25 mouse cellular contexts compared by ENCODE assay signal in genomic region chr4:41158251-41158650, GRCm38 (mm10). TPM values are rescaled to one million over a fixed set of nuclear protein-coding genes. Genes with fewer than 3 reads are reported as not detected.
DNase-seq lines count a peak whose midpoint lies in the region; ATAC-seq and TF ChIP-seq lines count a peak whose summit lies in the region.
"Had no signal": no experiment of that assay in that cellular context is flagged by ENCODE, and none has a peak within 500 bp of the region (broad histone marks: within the 10 kb centered on the region; RNA-seq: fewer than 3 reads in every experiment).

No protein-coding gene starts in this region.

- no peak overlapping the region for H3K9ac ChIP-seq in kidney, postnatal 0 days (ENCODE audit: low read depth, low read length)
- no peak overlapping the region for H3K9ac ChIP-seq in kidney, embryonic 16.5 days (replicated peaks; ENCODE audit: low read length)
- H3K9ac ChIP-seq in liver, embryonic 15.5 days = no peak overlapping the region
- no peak overlapping the region for H3K9ac ChIP-seq in liver, postnatal 0 days (replicated peaks)
- H3K9ac ChIP-seq: embryonic facial prominence, embryonic 12.5 days; embryonic facial prominence, embryonic 15.5 days; forebrain, embryonic 15.5 days; hindbrain, embryonic 12.5 days; hindbrain, embryonic 15.5 days had no signal

- no peak overlapping the region for H3K27ac ChIP-seq in kidney, postnatal 0 days
- no peak overlapping the region for H3K27ac ChIP-seq in kidney, embryonic 16.5 days (ENCODE audit: low read length)
- H3K27ac ChIP-seq in liver, embryonic 15.5 days (replicated peaks) = 0 out of 2 replicates have a peak overlapping the region, but pooled peaks have one; percentile 1
- H3K27ac ChIP-seq in liver, postnatal 0 days (ENCODE audit: low read depth) = no peak overlapping the region
- H3K27ac ChIP-seq in layer of hippocampus, adult 2 months = no peak overlapping the region
- H3K27ac ChIP-seq: embryonic facial prominence, embryonic 12.5 days; embryonic facial prominence, embryonic 15.5 days; forebrain, embryonic 15.5 days; hindbrain, embryonic 12.5 days; hindbrain, embryonic 15.5 days had no signal

- WGBS in kidney, postnatal 0 days = 82% methylated on average over 1 of the region's 1 CpGs
- WGBS in kidney, embryonic 16.5 days = 91% methylated on average over 1 of the region's 1 CpGs
- 95% methylated on average over 1 of the region's 1 CpGs for WGBS in liver, embryonic 15.5 days (ENCODE audit: insufficient replicate concordance)
- WGBS in liver, postnatal 0 days (ENCODE audit: insufficient replicate concordance) = 94% methylated on average over 1 of the region's 1 CpGs

- H3K9me3 ChIP-seq in kidney, postnatal 0 days (replicated peaks; ENCODE audit: low read length) = no peaks in the 10 kb centered on the region
- H3K9me3 ChIP-seq in kidney, embryonic 16.5 days (ENCODE audit: low read length) = no peaks in the 10 kb centered on the region
- H3K9me3 ChIP-seq in liver, embryonic 15.5 days (replicated peaks) = no peaks in the 10 kb centered on the region
- H3K9me3 ChIP-seq in liver, postnatal 0 days (ENCODE audit: low read length) = no peaks in the 10 kb centered on the region
- H3K9me3 ChIP-seq: embryonic facial prominence, embryonic 12.5 days; embryonic facial prominence, embryonic 15.5 days; forebrain, embryonic 15.5 days; G1E; heart, embryonic 12.5 days; hindbrain, embryonic 12.5 days; hindbrain, embryonic 15.5 days had no signal

- no peak overlapping the region for H3K4me3 ChIP-seq in kidney, postnatal 0 days (replicated peaks; ENCODE audit: low read depth, low read length)
- no peak overlapping the region for H3K4me3 ChIP-seq in kidney, embryonic 16.5 days (ENCODE audit: low read length)
- H3K4me3 ChIP-seq in liver, embryonic 15.5 days (replicated peaks) = no peak overlapping the region
- H3K4me3 ChIP-seq in liver, postnatal 0 days (ENCODE audit: low read depth, low read length) = no peak overlapping the region
- H3K4me3 ChIP-seq in layer of hippocampus, adult 2 months = no peak overlapping the region
- H3K4me3 ChIP-seq: embryonic facial prominence, embryonic 12.5 days; embryonic facial prominence, embryonic 15.5 days; forebrain, embryonic 15.5 days; heart, embryonic 12.5 days; hindbrain, embryonic 12.5 days; hindbrain, embryonic 15.5 days had no signal

- peaks cover 4% of the 10 kb centered on the region; the same call in 1 of the 2 replicates for H3K4me1 ChIP-seq in kidney, postnatal 0 days (replicated peaks; ENCODE audit: insufficient read depth, low read length)
- peaks cover 11% of the 10 kb centered on the region; the same call in 1 of the 2 replicates for H3K4me1 ChIP-seq in kidney, embryonic 16.5 days (ENCODE audit: insufficient read depth, low read length)
- H3K4me1 ChIP-seq in liver, embryonic 15.5 days (replicated peaks) = peaks cover 51% of the 10 kb centered on the region
- peaks cover 14% of the 10 kb centered on the region for H3K4me1 ChIP-seq in liver, postnatal 0 days (ENCODE audit: insufficient read depth)
- H3K4me1 ChIP-seq: embryonic facial prominence, embryonic 12.5 days; forebrain, embryonic 15.5 days had no signal

- no peak for ATAC-seq in kidney, postnatal 0 days (replicated peaks; ENCODE audit: low FRiP score, low read depth)
- no peak for ATAC-seq in kidney, embryonic 16.5 days (ENCODE audit: low FRiP score, low TSS enrichment)
- no peak for ATAC-seq in liver, embryonic 15.5 days (ENCODE audit: insufficient read depth)
- no peak for ATAC-seq in liver, postnatal 0 days
- 0 out of 2 replicates have a peak, but pooled peaks have one; percentile 47 for ATAC-seq in common myeloid progenitor, adult 5-6 weeks (replicated peaks; ENCODE audit: low read depth, poor library complexity, severe bottlenecking)
- ATAC-seq: forebrain, embryonic 15.5 days; Patski had no signal

- H3K27me3 ChIP-seq in kidney, postnatal 0 days (ENCODE audit: insufficient read depth, low read length) = no peaks in the 10 kb centered on the region
- H3K27me3 ChIP-seq in kidney, embryonic 16.5 days (ENCODE audit: insufficient read depth, low read length) = no peaks in the 10 kb centered on the region
- no peaks in the 10 kb centered on the region for H3K27me3 ChIP-seq in liver, embryonic 15.5 days
- no peaks in the 10 kb centered on the region for H3K27me3 ChIP-seq in liver, postnatal 0 days (ENCODE audit: insufficient read depth, low read length)
- H3K27me3 ChIP-seq: CH12.LX; embryonic facial prominence, embryonic 12.5 days; embryonic facial prominence, embryonic 15.5 days; forebrain, embryonic 15.5 days; heart, embryonic 12.5 days; hindbrain, embryonic 12.5 days; hindbrain, embryonic 15.5 days; Patski had no signal

- no peak for TF ChIP-seq EP300 in liver, postnatal 0 days (IDR thresholded peaks at IDR 0.05; ENCODE audit: low read depth)

- no peak overlapping the region for H3K4me2 ChIP-seq in kidney, postnatal 0 days (ENCODE audit: low read length)
- no peak overlapping the region for H3K4me2 ChIP-seq in kidney, embryonic 16.5 days (replicated peaks; ENCODE audit: low read depth, low read length)
- no peak overlapping the region for H3K4me2 ChIP-seq in liver, embryonic 15.5 days
- H3K4me2 ChIP-seq in liver, postnatal 0 days (ENCODE audit: low read depth, low read length) = no peak overlapping the region
- H3K4me2 ChIP-seq: embryonic facial prominence, embryonic 12.5 days; embryonic facial prominence, embryonic 15.5 days; forebrain, embryonic 15.5 days; heart, embryonic 12.5 days; hindbrain, embryonic 12.5 days; hindbrain, embryonic 15.5 days had no signal

- peak; percentile 20 for DNase-seq in kidney, postnatal 0 days (ENCODE audit: low spot score)
- DNase-seq in liver, postnatal 0 days = no peak
- DNase-seq in 416B (ENCODE audit: low read depth) = peak; percentile 49
- DNase-seq in left cerebral cortex, postnatal 4 days = no peak
- no peak for DNase-seq in layer of hippocampus, adult 2 months (ENCODE audit: low spot score in 2 of 2)
- DNase-seq: adrenal gland, postnatal 10 days; adrenal gland, postnatal 36 days; cerebellum, adult 18-20 months; cerebellum, adult 9-10 months; cerebellum, postnatal 14 days; gastrocnemius, postnatal 14 days; heart, adult 18-20 months; heart, postnatal 14 days had no signal

- intact Hi-C loops in left cerebral cortex, postnatal 4 days (cut with DNase I) = no loop called here

- no peak for TF ChIP-seq CTCF in kidney, postnatal 0 days (IDR thresholded peaks at IDR 0.05; ENCODE audit: low read depth)
- no peak for TF ChIP-seq CTCF in liver, postnatal 0 days (IDR thresholded peaks at IDR 0.05; ENCODE audit: low read depth)
- TF ChIP-seq CTCF in layer of hippocampus, adult 2 months (conservative IDR thresholded peaks at IDR 0.05) = no peak

- H3K36me3 ChIP-seq in kidney, postnatal 0 days (ENCODE audit: insufficient read depth, low read length) = no peaks in the 10 kb centered on the region
- H3K36me3 ChIP-seq in kidney, embryonic 16.5 days (ENCODE audit: insufficient read depth, low read length) = no peaks in the 10 kb centered on the region
- no peaks in the 10 kb centered on the region for H3K36me3 ChIP-seq in liver, embryonic 15.5 days (replicated peaks)
- H3K36me3 ChIP-seq in liver, postnatal 0 days (replicated peaks; ENCODE audit: insufficient read depth, low read length) = no peaks in the 10 kb centered on the region; the same call in 1 of the 2 replicates
- H3K36me3 ChIP-seq: embryonic facial prominence, embryonic 12.5 days; embryonic facial prominence, embryonic 15.5 days; forebrain, embryonic 15.5 days; hindbrain, embryonic 12.5 days; hindbrain, embryonic 15.5 days had no signal

RNA-seq across cellular contexts. Expression of gene Ube2r2, which starts 22.7 kb away (rescaled TPM):
- polyA plus RNA-seq in kidney, postnatal 0 days (2015; fragmentation: Nextera tagmentation; extraction: Ambion mirVana) = 87.7 and 93.9 TPM in 2 replicates
- polyA plus RNA-seq in kidney, embryonic 16.5 days (2015; fragmentation: Nextera tagmentation; extraction: Ambion mirVana) = 76.1 and 86.1 TPM in 2 replicates
- polyA plus RNA-seq in liver, embryonic 15.5 days (2015; fragmentation: Nextera tagmentation; extraction: Ambion mirVana) = 45.4 and 47.8 TPM in 2 replicates
- 39.4 and 43.9 TPM in 2 replicates for polyA plus RNA-seq in liver, postnatal 0 days (2015; fragmentation: Nextera tagmentation; extraction: Ambion mirVana)
- 34.3 and 36.5 TPM in 2 replicates for total RNA-seq in common myeloid progenitor, adult 5-6 weeks (2017)
- total RNA-seq in left cerebral cortex, postnatal 4 days (2021) = 100 to 1,000 TPM; 101 to 103 TPM
- total RNA-seq in layer of hippocampus, adult 2 months (2021) = 10 to 100 TPM; 77.3 to 81.1 TPM

RNA-seq across cellular contexts. Expression of gene Nol6, which starts 34.0 kb away (rescaled TPM):
- polyA plus RNA-seq in kidney, postnatal 0 days (2015; fragmentation: Nextera tagmentation; extraction: Ambion mirVana) = 18.1 and 19.5 TPM in 2 replicates
- 34.7 and 37.8 TPM in 2 replicates for polyA plus RNA-seq in kidney, embryonic 16.5 days (2015; fragmentation: Nextera tagmentation; extraction: Ambion mirVana)
- 9.2 and 9.7 TPM in 2 replicates for polyA plus RNA-seq in liver, embryonic 15.5 days (2015; fragmentation: Nextera tagmentation; extraction: Ambion mirVana)
- polyA plus RNA-seq in liver, postnatal 0 days (2015; fragmentation: Nextera tagmentation; extraction: Ambion mirVana) = 4.3 and 4.7 TPM in 2 replicates
- total RNA-seq in common myeloid progenitor, adult 5-6 weeks (2017) = 19.7 and 33.3 TPM in 2 replicates
- total RNA-seq in left cerebral cortex, postnatal 4 days (2021) = 10 to 100 TPM; 83.6 to 85.6 TPM
- 100 to 1,000 TPM; 105 to 113 TPM for total RNA-seq in layer of hippocampus, adult 2 months (2021)

Comparison
In these comparisons a context has a peak if more than half of its experiments do, and no peak if none do; other contexts are left out.
1. DNase-seq: peak in kidney, postnatal 0 days (single experiment) and 416B (single experiment); none in liver, postnatal 0 days (single experiment), left cerebral cortex, postnatal 4 days (single experiment) and layer of hippocampus, adult 2 months (0 of 2).